Mouse (Mus musculus): Measurements from ENCODE around the gene Gm8453.
"Not testable (repeated sequence)": the region's sequence is repeated elsewhere in the genome, so short reads cannot be mapped to it uniquely, and the experiment has no call there.

DNA sequence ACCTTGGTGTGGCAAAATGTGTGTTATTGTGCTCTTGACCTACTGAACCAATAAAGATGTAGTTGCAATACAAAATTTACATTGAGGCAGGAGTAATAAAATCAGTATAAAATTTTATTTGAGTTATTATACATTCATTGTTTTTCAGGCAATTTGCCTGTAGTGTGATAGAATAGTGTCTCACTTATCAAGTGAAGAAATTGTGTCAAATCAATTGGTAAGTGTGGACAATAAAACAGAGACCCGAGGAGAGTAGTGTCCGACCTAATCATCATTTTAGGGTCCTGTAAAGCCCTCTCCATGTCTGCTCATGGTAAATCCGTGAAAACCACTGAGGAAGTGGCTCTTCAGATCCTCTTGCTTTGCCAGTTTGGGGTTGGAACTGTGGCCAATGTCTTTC is 40.2 kb downstream of the Gm8453 start, which contains the start of gene Vmn1r143:
- TF ChIP-seq CTCF, EP300 (IDR thresholded peaks at IDR 0.05; ENCODE audit: low read depth): not testable (repeated sequence)

Measured in liver, embryonic 14.5 days (tissue).